Mouse (Mus musculus) gastrocnemius, postnatal 4 days (tissue): Measurements from ENCODE around the gene Arhgef10l. TPM values are rescaled to one million over a fixed set of nuclear protein-coding genes. Genes with fewer than 3 reads are reported as not detected.
"Not testable (repeated sequence)": the region's sequence is repeated elsewhere in the genome, so short reads cannot be mapped to it uniquely, and the experiment has no call there.

Source experiments
- DNase-seq, 2 experiments: peaks; one replicate each; pipeline ENCODE4 v3.0.0; 2021 to 2022; ENCODE audit warnings: low spot score in 2 of 2, mixed read lengths in 2 of 2
- total RNA-seq, 2 experiments: library from RNA; stranded (reverse); gene quantifications; 2 replicates each; pipeline ENCODE4 v1.2.3; 2021

Gene Arhgef10l
- total RNA-seq, 2 experiments from 2014 or later, result 53.6 to 54.6 TPM

DNA sequence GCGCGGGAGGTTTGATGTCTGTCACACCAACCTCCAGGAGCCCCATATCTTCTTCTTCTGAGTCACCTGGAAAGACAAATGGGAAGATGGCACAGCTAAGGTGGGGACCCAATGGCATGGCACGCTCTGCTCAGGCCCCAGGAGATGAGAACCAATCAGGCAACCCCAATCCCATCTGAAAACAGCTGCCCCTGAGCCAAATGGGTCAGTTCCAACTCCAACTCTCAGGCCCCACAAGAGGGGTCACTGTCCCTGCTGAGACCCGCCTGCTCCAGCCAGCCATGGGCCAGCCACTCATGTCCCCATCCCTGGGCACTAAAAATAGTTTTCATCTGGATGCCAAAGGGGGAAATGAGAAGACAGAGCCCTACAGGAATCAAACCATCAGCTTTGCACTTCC lies 84.9 kb downstream of the Arhgef10l start:
- DNase-seq, result no peak

GRCm38 (mm10) chr4:140579576-140579975 lies 86.2 kb downstream of the Arhgef10l start:
- no peak for DNase-seq

DNA sequence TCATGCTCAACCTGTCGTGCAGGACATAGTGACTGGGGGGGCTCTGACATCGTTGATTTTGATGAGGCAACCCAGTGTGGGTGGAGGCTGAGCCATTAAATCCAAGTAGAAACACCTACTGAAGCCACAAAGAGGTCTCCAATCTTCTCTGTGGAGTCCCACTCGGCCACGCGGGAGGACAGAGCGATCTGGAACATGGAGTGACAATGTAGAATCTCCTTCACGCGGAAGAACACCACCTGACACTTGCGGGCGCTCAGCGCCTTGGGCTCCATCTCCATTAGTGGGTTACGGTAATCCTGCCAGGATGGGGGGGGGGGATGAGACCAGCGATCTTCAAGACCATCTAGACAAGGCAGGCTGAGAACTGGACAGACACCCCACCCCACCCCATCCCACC lies 86.7 kb downstream of the Arhgef10l start:
- DNase-seq, result no peak

DNA sequence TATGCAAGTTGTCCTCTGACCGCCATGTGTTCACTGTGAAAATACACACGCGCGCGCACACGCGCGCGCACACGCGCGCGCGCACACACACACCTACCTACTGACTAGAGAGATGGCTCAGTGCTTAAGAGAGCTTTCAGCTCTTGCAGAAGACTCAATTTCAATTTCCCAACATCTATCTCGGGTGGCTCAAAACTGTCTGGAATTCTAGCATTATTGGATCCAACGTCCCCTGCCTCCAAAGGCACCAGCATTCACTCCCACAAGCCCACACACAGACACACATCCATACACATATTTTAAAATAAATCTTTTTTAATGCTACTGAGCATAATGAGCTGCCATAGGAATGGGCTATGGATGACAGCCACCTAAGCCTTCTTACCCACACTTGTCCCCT lies 89.2 kb downstream of the Arhgef10l start:
- no peak for DNase-seq

- DNase-seq, result not testable (repeated sequence)
Measured at GRCm38 (mm10) chr4:140574863-140575262, 90.9 kb downstream of the Arhgef10l start.

DNA sequence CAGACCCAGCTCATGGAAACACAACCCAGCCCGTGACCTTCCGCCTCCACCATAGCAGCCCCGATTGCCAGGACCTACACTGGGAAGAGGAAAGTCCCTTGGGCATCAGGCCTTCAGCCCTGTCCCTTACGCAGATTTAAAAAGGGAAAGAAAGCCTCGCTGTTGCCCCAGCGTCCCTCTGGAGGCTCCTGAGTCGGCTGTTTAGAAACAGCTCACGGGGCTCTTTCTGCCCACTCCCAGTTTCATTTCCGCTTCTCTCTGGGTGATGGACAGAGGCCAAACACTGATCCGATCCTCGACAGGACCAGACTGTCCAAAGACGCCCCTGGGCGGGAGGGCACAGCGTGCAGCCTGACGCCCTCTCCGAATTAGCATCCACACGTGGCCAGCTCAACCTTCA lies 93.4 kb downstream of the Arhgef10l start:
- DNase-seq, result no peak

GRCm38 (mm10) chr4:140569394-140569793 lies 96.4 kb downstream of the Arhgef10l start:
- no peak for DNase-seq

- DNase-seq, result no peak
Measured at GRCm38 (mm10) chr4:140567911-140568480, 97.8 kb downstream of the Arhgef10l start.

DNA sequence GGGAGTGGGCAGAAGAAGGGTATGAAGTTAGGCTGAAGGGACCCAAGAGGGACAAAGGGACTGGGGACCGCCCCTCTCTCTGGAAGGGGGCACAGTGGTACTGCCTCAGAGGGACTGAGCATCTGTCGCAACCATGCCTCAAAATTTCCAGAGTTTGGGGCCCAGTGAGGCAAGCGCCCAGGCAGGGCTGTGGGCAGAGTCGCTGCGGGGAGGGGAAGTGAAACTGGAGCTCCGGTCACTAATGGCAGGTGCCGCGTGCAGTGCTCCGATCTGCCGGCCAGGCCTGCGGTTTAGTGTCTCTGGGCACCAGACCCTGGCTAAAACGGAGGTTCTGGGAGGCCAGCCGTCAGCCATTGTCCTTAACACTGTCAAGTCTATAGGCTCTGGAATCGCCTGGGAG lies 99.0 kb downstream of the Arhgef10l start:
- DNase-seq, result peak in 1 of 2 experiments; percentile 31

DNA sequence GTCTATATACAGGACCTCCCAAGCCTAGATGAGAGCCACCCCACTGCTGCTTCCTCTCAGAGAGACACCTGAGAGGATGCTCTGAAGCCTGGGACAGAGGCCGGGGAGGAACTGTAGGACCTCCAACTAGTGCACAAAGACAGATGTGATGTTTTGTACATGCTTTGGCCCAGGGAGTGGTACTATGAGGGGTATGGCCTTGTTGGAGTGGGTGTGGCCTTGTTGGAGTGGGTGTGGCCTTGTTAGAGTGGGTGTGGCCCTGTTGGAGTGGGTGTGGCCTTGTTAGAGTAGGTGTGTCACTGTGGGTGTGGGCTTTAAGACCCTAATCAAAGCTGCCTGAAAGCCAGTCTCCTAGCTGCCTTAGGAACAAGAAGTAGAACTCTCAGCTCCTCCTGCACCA lies 101.4 kb downstream of the Arhgef10l start:
- DNase-seq, result not testable (repeated sequence)

DNA sequence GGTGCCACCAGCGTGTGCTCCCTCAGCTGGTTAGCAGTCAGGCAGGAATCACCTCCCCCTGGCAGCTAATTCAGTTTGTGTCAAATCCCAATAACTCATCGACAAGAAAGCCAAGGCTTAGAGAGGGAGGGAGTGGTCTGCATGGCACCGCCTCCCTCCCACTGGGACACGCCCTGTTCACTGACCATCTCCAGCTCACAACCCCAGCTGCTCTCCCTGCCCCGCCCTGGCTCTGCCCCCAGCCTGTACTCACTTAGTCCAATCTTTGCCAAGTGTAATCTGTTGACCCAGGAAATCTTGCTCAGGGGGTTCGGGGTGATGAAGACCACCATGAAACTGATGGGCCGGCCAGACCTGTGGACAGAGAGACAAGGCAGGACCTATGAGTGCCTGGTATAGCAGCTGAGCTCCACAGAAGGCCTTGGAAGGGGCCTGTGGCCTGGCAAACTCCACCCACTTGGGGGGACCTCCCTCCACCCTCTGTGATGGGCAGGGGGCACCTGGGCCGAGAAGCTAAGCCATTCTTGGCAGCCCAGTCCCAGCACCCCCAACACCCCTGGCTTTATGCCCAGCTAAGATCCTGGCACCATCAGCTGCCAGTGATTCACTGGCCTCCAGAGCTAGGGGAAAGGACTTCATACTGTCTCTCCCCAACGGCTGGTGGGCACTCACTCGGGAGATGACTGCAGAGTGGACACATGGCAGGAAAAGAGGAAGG lies 103.2 kb downstream of the Arhgef10l start:
- peak in 1 of 2 experiments; percentile 41 for DNase-seq

GRCm38 (mm10) chr4:140561744-140562143 lies 104.1 kb downstream of the Arhgef10l start:
- no peak for DNase-seq

DNA sequence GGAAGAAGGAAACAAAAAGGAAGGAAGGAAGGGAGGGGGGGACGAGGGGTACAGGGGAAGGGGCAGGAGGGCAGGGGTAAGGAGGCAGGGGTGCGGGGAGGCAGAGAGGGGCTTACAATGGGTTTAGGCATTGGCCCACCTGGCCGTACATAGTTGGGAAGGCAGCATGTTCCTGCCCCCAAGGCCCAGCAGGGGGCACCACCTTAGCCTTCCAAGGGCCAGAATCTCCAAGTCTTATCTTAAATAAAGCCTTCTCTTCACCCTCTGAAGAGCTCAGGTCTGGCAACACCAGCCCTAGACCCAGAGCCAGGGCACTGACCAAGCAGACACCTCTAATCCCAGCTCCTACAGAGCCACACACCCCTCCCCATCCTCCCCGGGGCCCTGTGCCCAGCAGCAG lies 106.0 kb downstream of the Arhgef10l start:
- DNase-seq, result no peak

GRCm38 (mm10) chr4:140558193-140558592 lies 107.6 kb downstream of the Arhgef10l start:
- DNase-seq, result no peak

GRCm38 (mm10) chr4:140556561-140556960 lies 109.3 kb downstream of the Arhgef10l start:
- no peak for DNase-seq

DNA sequence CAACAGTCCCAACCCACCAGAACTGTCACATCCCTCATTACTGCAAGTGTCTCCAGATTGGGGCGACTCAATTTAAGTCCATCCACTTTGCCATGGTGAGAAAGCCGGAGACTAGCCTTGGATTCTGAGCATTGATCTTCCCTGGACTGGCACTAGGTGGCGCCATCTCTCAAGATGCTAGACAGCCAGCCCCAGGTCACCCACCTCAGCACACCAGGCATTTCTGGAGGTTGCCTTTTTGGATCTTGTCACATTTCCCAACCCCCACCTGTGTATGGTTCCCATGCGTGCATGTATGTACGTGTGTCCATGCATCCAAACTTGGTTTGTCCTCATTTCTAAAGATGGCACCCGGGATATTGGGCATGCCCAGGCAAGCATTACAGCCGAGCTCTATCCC lies 110.5 kb downstream of the Arhgef10l start:
- DNase-seq, result peak in 1 of 2 experiments; percentile 61

DNA sequence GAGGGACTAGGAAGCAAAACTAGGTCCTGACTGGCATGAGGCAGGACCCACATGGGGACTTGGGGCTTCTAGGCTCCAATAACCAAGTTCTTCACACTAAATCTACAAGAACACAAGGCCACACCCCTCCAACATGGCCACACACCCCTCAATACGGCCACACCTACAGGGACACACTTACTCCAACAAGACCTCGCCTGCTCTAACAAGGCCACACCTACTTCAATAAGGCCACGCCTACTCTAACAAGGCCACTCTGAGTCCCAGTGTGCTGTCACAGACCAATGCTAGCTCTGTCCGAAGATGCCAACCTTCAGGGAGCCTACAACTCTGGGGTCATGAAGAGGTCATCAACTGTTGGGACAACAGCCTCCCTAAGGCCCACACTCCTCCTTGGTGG lies 111.3 kb downstream of the Arhgef10l start:
- DNase-seq, result no peak

GRCm38 (mm10) chr4:140551766-140552165 lies 114.0 kb downstream of the Arhgef10l start:
- no peak for DNase-seq

- no peak for DNase-seq
Measured at GRCm38 (mm10) chr4:140550670-140551069, 115.1 kb downstream of the Arhgef10l start.

DNA sequence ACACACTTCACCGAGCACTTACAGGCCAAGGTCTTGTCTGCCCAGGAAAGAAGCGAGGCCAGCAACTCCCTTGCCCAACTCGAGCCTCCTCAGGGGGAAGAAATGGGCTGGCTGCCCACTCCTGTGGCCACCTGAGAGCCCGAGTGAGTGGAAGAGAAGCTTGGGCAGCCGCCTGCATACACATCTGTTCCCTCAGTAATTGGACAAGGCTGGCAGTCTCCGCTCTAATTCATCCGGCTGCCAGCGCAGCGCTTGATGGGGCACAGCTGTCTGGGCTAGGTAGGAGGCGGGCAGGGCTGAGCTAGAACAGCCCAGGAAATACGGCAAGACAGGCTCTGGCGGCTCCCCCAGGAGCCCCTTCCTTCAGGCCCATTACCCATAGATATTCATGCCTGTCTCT lies 115.8 kb downstream of the Arhgef10l start:
- DNase-seq, result peak in 1 of 2 experiments; percentile 62

- DNase-seq, result peak; percentile 63 to 74
Measured at GRCm38 (mm10) chr4:140547488-140547887, 118.3 kb downstream of the Arhgef10l start.

GRCm38 (mm10) chr4:140539125-140539524 lies 126.7 kb downstream of the Arhgef10l start:
- DNase-seq, result peak in 1 of 2 experiments; percentile 40

DNA sequence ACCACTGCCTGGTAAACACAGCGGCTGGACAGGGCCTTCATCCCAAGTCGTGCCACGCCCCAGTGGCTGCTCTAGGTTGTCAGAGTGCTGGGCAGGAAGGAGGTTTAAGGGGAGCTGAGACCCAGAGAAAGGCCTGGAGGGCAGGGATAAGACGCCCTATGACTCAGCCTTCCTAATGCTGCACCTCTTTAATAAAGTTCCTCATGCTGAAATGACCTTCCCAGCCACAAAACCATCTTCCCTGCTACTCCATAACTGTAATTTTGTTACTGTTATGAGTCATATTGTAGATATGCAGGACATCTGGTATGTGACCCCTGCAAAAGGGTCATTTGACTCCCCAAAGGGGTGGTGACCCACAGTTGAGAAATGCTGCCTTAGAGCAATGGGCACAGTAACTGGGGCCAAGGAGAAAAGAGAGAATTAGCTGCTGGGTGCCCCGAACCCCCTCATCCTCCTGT lies 128.2 kb downstream of the Arhgef10l start:
- no peak for DNase-seq
